Mouse (Mus musculus) layer of hippocampus, adult 9-11 months (tissue): ENCODE data around the gene Mapk10.
A peak's percentile ranks its signal among the peaks of the same experiment; 100 is the strongest.

Source experiments
- DNase-seq: peaks from one replicate; pipeline ENCODE4 v3.0.0; 2022

The Mapk10 gene

GRCm38 (mm10) chr5:103161574-103161973 lies 49.6 kb downstream of the Mapk10 start:
- DNase-seq, result no peak

- DNase-seq, result peak; percentile 90
Measured at GRCm38 (mm10) chr5:103161196-103161540, 50.0 kb downstream of the Mapk10 start.

GRCm38 (mm10) chr5:103160314-103161195 lies 50.6 kb downstream of the Mapk10 start:
- no peak for DNase-seq

- DNase-seq, result no peak
Measured at GRCm38 (mm10) chr5:103140935-103141334, 70.2 kb downstream of the Mapk10 start.

- no peak for DNase-seq
Measured at GRCm38 (mm10) chr5:103134839-103135238, 76.3 kb downstream of the Mapk10 start.

- no peak for DNase-seq
Measured at GRCm38 (mm10) chr5:103133626-103134025, 77.5 kb downstream of the Mapk10 start.

- no peak for DNase-seq
Measured at GRCm38 (mm10) chr5:103132814-103133213, 78.3 kb downstream of the Mapk10 start.

GRCm38 (mm10) chr5:103119618-103120017 lies 91.5 kb downstream of the Mapk10 start:
- DNase-seq, result no peak

GRCm38 (mm10) chr5:103115571-103115970 lies 95.6 kb downstream of the Mapk10 start:
- DNase-seq, result no peak

GRCm38 (mm10) chr5:103112471-103112870 lies 98.7 kb downstream of the Mapk10 start:
- no peak for DNase-seq

- no peak for DNase-seq
Measured at GRCm38 (mm10) chr5:103109409-103109808, 101.7 kb downstream of the Mapk10 start.

- no peak for DNase-seq
Measured at GRCm38 (mm10) chr5:103105441-103106414, 105.4 kb downstream of the Mapk10 start.

GRCm38 (mm10) chr5:103104082-103104481 lies 107.1 kb downstream of the Mapk10 start:
- no peak for DNase-seq

GRCm38 (mm10) chr5:103102876-103103393 lies 108.2 kb downstream of the Mapk10 start:
- DNase-seq, result no peak

- no peak for DNase-seq
Measured at GRCm38 (mm10) chr5:103102176-103102575, 109.0 kb downstream of the Mapk10 start.

GRCm38 (mm10) chr5:103094166-103094565 lies 117.0 kb downstream of the Mapk10 start:
- peak; percentile 69 for DNase-seq

GRCm38 (mm10) chr5:103085844-103086243 lies 125.3 kb downstream of the Mapk10 start:
- DNase-seq, result no peak

GRCm38 (mm10) chr5:103075451-103075850 lies 135.7 kb downstream of the Mapk10 start:
- DNase-seq, result no peak

GRCm38 (mm10) chr5:103072200-103072825 lies 138.8 kb downstream of the Mapk10 start:
- no peak for DNase-seq

- no peak for DNase-seq
Measured at GRCm38 (mm10) chr5:103071006-103071612, 140.0 kb downstream of the Mapk10 start.

GRCm38 (mm10) chr5:103050319-103050916 lies 160.7 kb downstream of the Mapk10 start:
- no peak for DNase-seq

- no peak for DNase-seq
Measured at GRCm38 (mm10) chr5:103048011-103048410, 163.1 kb downstream of the Mapk10 start.
